Mouse (Mus musculus): ENCODE measurements around the gene Serpini1.

- TF ChIP-seq CTCF (conservative IDR thresholded peaks at IDR 0.05; ENCODE audit: insufficient read depth, insufficient read length, low read depth, low read length) (no peak), POLR2A (IDR thresholded peaks at IDR 0.05; ENCODE audit: low read depth, low read length) (no peak)
Observed at GRCm38 (mm10) chr3:75551248-75551647, 6.1 kb upstream of the Serpini1 start.

All from kidney, adult 2 months (tissue).